Mouse (Mus musculus): ENCODE measurements around the gene Prkcq. TPM values are rescaled to one million over a fixed set of nuclear protein-coding genes. Genes with fewer than 3 reads are reported as not detected.

Prkcq gene
- polyA plus RNA-seq, 1 experiment from 2014 or later, result 2.9 TPM

GRCm38 (mm10) chr2:11224808-11225484 lies 53.0 kb downstream of the Prkcq start:
- WGBS (ENCODE audit: insufficient replicate concordance), result 54% methylated on average over 3 of the region's 3 CpGs
- no peak for ATAC-seq (ENCODE audit: low read depth)
- no peaks in the 10 kb centered on the region for H3K27me3 ChIP-seq (ENCODE audit: control insufficient read depth, insufficient read depth, low read depth, low read length)

GRCm38 (mm10) chr2:11225485-11225876 lies 53.6 kb downstream of the Prkcq start:
- ATAC-seq (ENCODE audit: low read depth), result no peak
- WGBS (ENCODE audit: insufficient replicate concordance), result 27% methylated on average over 5 of the region's 5 CpGs
- Histone ChIP-seq H3K27ac (ENCODE audit: low read length) (no peak overlapping the region), H3K9ac (ENCODE audit: low read depth, low read length) (no peak overlapping the region), H3K4me3 (ENCODE audit: low read depth, low read length) (no peak overlapping the region), H3K27me3 (ENCODE audit: control insufficient read depth, insufficient read depth, low read depth, low read length) (no peaks in the 10 kb centered on the region), H3K36me3 (ENCODE audit: control insufficient read depth, insufficient read depth) (no peaks in the 10 kb centered on the region), H3K4me2 (ENCODE audit: low read depth, low read length) (no peak overlapping the region), H3K4me1 (ENCODE audit: control insufficient read depth, low read depth, low read length) (no peaks in the 10 kb centered on the region), H3K9me3 (replicated peaks; ENCODE audit: control insufficient read depth, low read length) (no peaks in the 10 kb centered on the region)

More at GRCm38 (mm10) chr2:11224808-11225484, 53.0 kb downstream of the Prkcq start:
- no peaks in the 10 kb centered on the region for H3K9me3 ChIP-seq (replicated peaks; ENCODE audit: control insufficient read depth, low read length)
- H3K4me1 ChIP-seq (ENCODE audit: control insufficient read depth, low read depth, low read length), result no peaks in the 10 kb centered on the region
- H3K36me3 ChIP-seq (ENCODE audit: control insufficient read depth, insufficient read depth), result no peaks in the 10 kb centered on the region
- H3K4me3 ChIP-seq (ENCODE audit: low read depth, low read length), result no peak overlapping the region
- H3K4me2 ChIP-seq (ENCODE audit: low read depth, low read length), result no peak overlapping the region
- no peak overlapping the region for H3K9ac ChIP-seq (ENCODE audit: low read depth, low read length)
- H3K27ac ChIP-seq (ENCODE audit: low read length), result no peak overlapping the region

- Histone ChIP-seq H3K27me3 (ENCODE audit: control insufficient read depth, insufficient read depth, low read depth, low read length) (no peaks in the 10 kb centered on the region), H3K4me3 (ENCODE audit: low read depth, low read length) (no peak overlapping the region), H3K27ac (ENCODE audit: low read length) (no peak overlapping the region), H3K36me3 (ENCODE audit: control insufficient read depth, insufficient read depth) (no peaks in the 10 kb centered on the region), H3K9ac (ENCODE audit: low read depth, low read length) (no peak overlapping the region), H3K4me2 (ENCODE audit: low read depth, low read length) (no peak overlapping the region), H3K9me3 (replicated peaks; ENCODE audit: control insufficient read depth, low read length) (no peaks in the 10 kb centered on the region), H3K4me1 (ENCODE audit: control insufficient read depth, low read depth, low read length) (no peaks in the 10 kb centered on the region)
- WGBS (ENCODE audit: insufficient replicate concordance), result 13% methylated on average over 7 of the region's 7 CpGs
- ATAC-seq (ENCODE audit: low read depth), result peak; percentile 30
Observed at GRCm38 (mm10) chr2:11226555-11226954, 54.6 kb downstream of the Prkcq start.

- ATAC-seq (ENCODE audit: low read depth), result no peak
- Histone ChIP-seq H3K9me3 (replicated peaks; ENCODE audit: control insufficient read depth, low read length) (no peaks in the 10 kb centered on the region), H3K9ac (ENCODE audit: low read depth, low read length) (no peak overlapping the region), H3K4me3 (ENCODE audit: low read depth, low read length) (no peak overlapping the region), H3K27ac (ENCODE audit: low read length) (no peak overlapping the region), H3K4me2 (ENCODE audit: low read depth, low read length) (no peak overlapping the region), H3K4me1 (ENCODE audit: control insufficient read depth, low read depth, low read length) (no peaks in the 10 kb centered on the region), H3K36me3 (ENCODE audit: control insufficient read depth, insufficient read depth) (no peaks in the 10 kb centered on the region), H3K27me3 (ENCODE audit: control insufficient read depth, insufficient read depth, low read depth, low read length) (no peaks in the 10 kb centered on the region)
- WGBS (ENCODE audit: insufficient replicate concordance), result 59% methylated on average over 2 of the region's 2 CpGs
Observed at GRCm38 (mm10) chr2:11229126-11229525, 57.2 kb downstream of the Prkcq start.

DNA sequence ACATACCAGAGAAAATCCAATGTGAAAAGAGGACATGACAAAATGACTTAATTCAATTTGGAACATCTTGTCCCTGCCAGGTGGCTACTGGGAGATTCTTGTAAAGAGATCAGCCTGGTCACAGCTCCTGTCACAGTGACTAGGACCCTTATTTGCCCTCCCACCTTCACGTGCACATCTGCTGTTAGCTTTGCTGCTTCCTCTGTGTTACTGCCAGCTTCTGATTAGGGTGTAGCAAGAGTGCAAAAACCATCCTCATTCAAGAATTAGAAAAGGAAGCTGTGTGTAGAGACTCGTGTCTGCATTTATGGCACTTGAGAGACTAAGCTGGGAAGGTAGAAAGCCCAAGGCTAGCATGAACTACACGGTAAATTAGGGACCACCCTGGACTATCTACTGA lies 59.2 kb downstream of the Prkcq start:
- WGBS (ENCODE audit: insufficient replicate concordance), result 24% methylated on average over 3 of the region's 3 CpGs
- no peak for ATAC-seq (ENCODE audit: low read depth)
- Histone ChIP-seq H3K4me2 (ENCODE audit: low read depth, low read length) (no peak overlapping the region), H3K4me3 (ENCODE audit: low read depth, low read length) (no peak overlapping the region), H3K4me1 (ENCODE audit: control insufficient read depth, low read depth, low read length) (no peaks in the 10 kb centered on the region), H3K36me3 (ENCODE audit: control insufficient read depth, insufficient read depth) (no peaks in the 10 kb centered on the region), H3K9ac (ENCODE audit: low read depth, low read length) (no peak overlapping the region), H3K9me3 (replicated peaks; ENCODE audit: control insufficient read depth, low read length) (no peaks in the 10 kb centered on the region), H3K27me3 (ENCODE audit: control insufficient read depth, insufficient read depth, low read depth, low read length) (no peaks in the 10 kb centered on the region), H3K27ac (ENCODE audit: low read length) (no peak overlapping the region)

GRCm38 (mm10) chr2:11231988-11232387 lies 60.1 kb downstream of the Prkcq start:
- Histone ChIP-seq H3K4me3 (ENCODE audit: low read depth, low read length) (no peak overlapping the region), H3K9ac (ENCODE audit: low read depth, low read length) (no peak overlapping the region), H3K4me1 (ENCODE audit: control insufficient read depth, low read depth, low read length) (no peaks in the 10 kb centered on the region), H3K27ac (ENCODE audit: low read length) (no peak overlapping the region), H3K9me3 (replicated peaks; ENCODE audit: control insufficient read depth, low read length) (no peaks in the 10 kb centered on the region), H3K36me3 (ENCODE audit: control insufficient read depth, insufficient read depth) (no peaks in the 10 kb centered on the region), H3K27me3 (ENCODE audit: control insufficient read depth, insufficient read depth, low read depth, low read length) (no peaks in the 10 kb centered on the region), H3K4me2 (ENCODE audit: low read depth, low read length) (no peak overlapping the region)
- no peak for ATAC-seq (ENCODE audit: low read depth)
- WGBS (ENCODE audit: insufficient replicate concordance), result 68% methylated on average over 5 of the region's 5 CpGs

GRCm38 (mm10) chr2:11238254-11238653 lies 66.3 kb downstream of the Prkcq start:
- Histone ChIP-seq H3K9me3 (replicated peaks; ENCODE audit: control insufficient read depth, low read length) (no peaks in the 10 kb centered on the region), H3K27ac (ENCODE audit: low read length) (no peak overlapping the region), H3K27me3 (ENCODE audit: control insufficient read depth, insufficient read depth, low read depth, low read length) (no peaks in the 10 kb centered on the region), H3K4me3 (ENCODE audit: low read depth, low read length) (no peak overlapping the region), H3K4me1 (ENCODE audit: control insufficient read depth, low read depth, low read length) (no peaks in the 10 kb centered on the region), H3K36me3 (ENCODE audit: control insufficient read depth, insufficient read depth) (no peaks in the 10 kb centered on the region), H3K9ac (ENCODE audit: low read depth, low read length) (no peak overlapping the region), H3K4me2 (ENCODE audit: low read depth, low read length) (no peak overlapping the region)
- WGBS (ENCODE audit: insufficient replicate concordance), result 60% methylated on average over 4 of the region's 4 CpGs
- no peak for ATAC-seq (ENCODE audit: low read depth)

GRCm38 (mm10) chr2:11239523-11239922 lies 67.6 kb downstream of the Prkcq start:
- H3K4me1 ChIP-seq (ENCODE audit: control insufficient read depth, low read depth, low read length), result no peaks in the 10 kb centered on the region
- H3K36me3 ChIP-seq (ENCODE audit: control insufficient read depth, insufficient read depth), result no peaks in the 10 kb centered on the region
- ATAC-seq (ENCODE audit: low read depth), result peak; percentile 19; the same call in 1 of the 2 replicates
- H3K9me3 ChIP-seq (replicated peaks; ENCODE audit: control insufficient read depth, low read length), result no peaks in the 10 kb centered on the region
- H3K4me3 ChIP-seq (ENCODE audit: low read depth, low read length), result no peak overlapping the region
- H3K27ac ChIP-seq (ENCODE audit: low read length), result no peak overlapping the region
- H3K9ac ChIP-seq (ENCODE audit: low read depth, low read length), result no peak overlapping the region
- H3K4me2 ChIP-seq (ENCODE audit: low read depth, low read length), result no peak overlapping the region
- H3K27me3 ChIP-seq (ENCODE audit: control insufficient read depth, insufficient read depth, low read depth, low read length), result no peaks in the 10 kb centered on the region

DNA sequence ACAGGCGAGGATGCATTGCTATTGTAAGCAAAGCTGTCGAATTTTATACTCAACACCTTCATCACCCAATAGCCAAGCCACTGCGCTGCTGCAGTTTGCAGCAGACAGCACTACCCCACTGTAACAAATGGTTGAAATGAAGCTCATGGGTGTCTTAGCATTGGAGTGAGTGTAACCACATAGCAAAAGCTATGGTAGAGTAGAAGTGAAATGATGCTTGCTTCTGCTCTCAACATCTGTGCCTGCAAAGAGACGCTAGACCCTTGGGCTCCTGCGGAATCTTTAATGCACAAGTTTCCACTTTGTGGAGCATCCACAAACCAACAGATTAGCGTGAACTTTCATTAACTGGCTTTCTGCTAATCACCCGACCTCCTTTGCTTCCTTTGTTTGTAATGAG lies 74.0 kb downstream of the Prkcq start:
- Histone ChIP-seq H3K9ac (ENCODE audit: low read depth, low read length) (no peak overlapping the region), H3K27ac (ENCODE audit: low read length) (no peak overlapping the region), H3K36me3 (ENCODE audit: control insufficient read depth, insufficient read depth) (no peaks in the 10 kb centered on the region), H3K27me3 (ENCODE audit: control insufficient read depth, insufficient read depth, low read depth, low read length) (no peaks in the 10 kb centered on the region), H3K4me1 (ENCODE audit: control insufficient read depth, low read depth, low read length) (no peaks in the 10 kb centered on the region), H3K4me2 (ENCODE audit: low read depth, low read length) (no peak overlapping the region), H3K4me3 (ENCODE audit: low read depth, low read length) (no peak overlapping the region), H3K9me3 (replicated peaks; ENCODE audit: control insufficient read depth, low read length) (no peaks in the 10 kb centered on the region)
- ATAC-seq (ENCODE audit: low read depth), result no peak
- 63% methylated on average over 7 of the region's 7 CpGs for WGBS (ENCODE audit: insufficient replicate concordance)
